Mouse (Mus musculus) kidney, postnatal 36 days (tissue): ENCODE measurements around the gene Hbp1.

Experiments used
- DNase-seq, 2 experiments: peaks; one replicate each; pipeline ENCODE4 v3.0.0; 2021 to 2022; ENCODE audit warnings: mixed read lengths in 2 of 2

Gene Hbp1

GRCm38 (mm10) chr12:31949193-31949741, 1.1 kb downstream of the Hbp1 start:
- peak; percentile 96 to 98 for DNase-seq

GRCm38 (mm10) chr12:31948101-31949000, 2.0 kb downstream of the Hbp1 start:
- peak in 1 of 2 experiments; percentile 19 for DNase-seq

GRCm38 (mm10) chr12:31947476-31947875, 2.9 kb downstream of the Hbp1 start:
- peak in 1 of 2 experiments; percentile 54 for DNase-seq

- DNase-seq: no peak
These were observed 5.9 kb downstream of the Hbp1 start for GRCm38 (mm10) chr12:31944405-31944804.

GRCm38 (mm10) chr12:31943020-31943654, 7.2 kb downstream of the Hbp1 start:
- no peak for DNase-seq

- peak in 1 of 2 experiments; percentile 20 for DNase-seq
These were observed 11.3 kb downstream of the Hbp1 start for GRCm38 (mm10) chr12:31939026-31939425.

GRCm38 (mm10) chr12:31938391-31938997, 11.8 kb downstream of the Hbp1 start:
- no peak for DNase-seq

GRCm38 (mm10) chr12:31937613-31938012, 12.7 kb downstream of the Hbp1 start:
- no peak for DNase-seq

- DNase-seq: no peak
These were observed 13.6 kb downstream of the Hbp1 start for GRCm38 (mm10) chr12:31936657-31937300.

- no peak for DNase-seq
These were observed 18.5 kb downstream of the Hbp1 start for GRCm38 (mm10) chr12:31931818-31932217.

- DNase-seq: no peak
These were observed 21.8 kb downstream of the Hbp1 start for GRCm38 (mm10) chr12:31928498-31928897.

GRCm38 (mm10) chr12:31926661-31927061, 23.7 kb downstream of the Hbp1 start:
- peak in 1 of 2 experiments; percentile 77 for DNase-seq

GRCm38 (mm10) chr12:31925343-31925742, 25.0 kb downstream of the Hbp1 start:
- no peak for DNase-seq

- DNase-seq: no peak
These were observed 26.2 kb downstream of the Hbp1 start for GRCm38 (mm10) chr12:31924135-31924534.

- DNase-seq: peak; percentile 37 to 45
These were observed 29.6 kb downstream of the Hbp1 start for GRCm38 (mm10) chr12:31920464-31921405.

GRCm38 (mm10) chr12:31917245-31917644, 33.1 kb downstream of the Hbp1 start:
- peak; percentile 12 to 34 for DNase-seq

- no peak for DNase-seq
These were observed 33.6 kb downstream of the Hbp1 start for GRCm38 (mm10) chr12:31916691-31917090.

- peak in 1 of 2 experiments; percentile 35 for DNase-seq
These were observed 36.7 kb downstream of the Hbp1 start for GRCm38 (mm10) chr12:31913614-31914013.

GRCm38 (mm10) chr12:31912966-31913551, 37.3 kb downstream of the Hbp1 start:
- peak in 1 of 2 experiments; percentile 25 for DNase-seq

GRCm38 (mm10) chr12:31907436-31907835, 42.9 kb downstream of the Hbp1 start:
- DNase-seq: no peak
